Mouse (Mus musculus) bone marrow macrophage, adult 2 months (primary cell): ENCODE data around the gene Sppl3. TPM values are rescaled to one million over a fixed set of nuclear protein-coding genes. Genes with fewer than 3 reads are reported as not detected.
A peak's percentile ranks its signal among the peaks of the same experiment; 100 is the strongest.
"Not testable (repeated sequence)": the region's sequence is repeated elsewhere in the genome, so short reads cannot be mapped to it uniquely, and the experiment has no call there.

ENCODE experiments used
- H3K27ac ChIP-seq: 2 replicates; pipeline ENCODE4 v1.5.1; 2012; ENCODE audit warnings: low read depth, low read length; ENCODE audit not compliant: insufficient read depth
- H3K4me1 ChIP-seq: 2 replicates; pipeline ENCODE4 v1.6.1; 2012; ENCODE audit warnings: low read length; ENCODE audit not compliant: control insufficient read depth, insufficient read depth
- H3K4me3 ChIP-seq: 2 replicates; pipeline ENCODE4 v1.5.1; 2012; ENCODE audit warnings: mild to moderate bottlenecking, low read length, moderate library complexity; ENCODE audit not compliant: insufficient read depth
- CTCF ChIP-seq: IDR thresholded peaks from 2 replicates; pipeline ENCODE4 v1.5.1; 2012; ENCODE audit warnings: low read depth, mild to moderate bottlenecking, low read length, moderate library complexity
- POLR2A ChIP-seq: IDR thresholded peaks from 2 replicates; pipeline ENCODE4 v1.6.1; 2012; ENCODE audit warnings: mild to moderate bottlenecking, low read depth, low read length, borderline replicate concordance
- polyA plus RNA-seq: library from polyadenylated mRNA; stranded (reverse); fragments of >200 nt; gene quantifications from 2 replicates; pipeline ENCODE4 v1.2.4, GENCODE M21; 2012; ENCODE audit not compliant: missing spikeins, insufficient read depth, insufficient read length

Sppl3 gene
- polyA plus RNA-seq, 1 experiment, result 65.2 TPM

- H3K27ac ChIP-seq, result no peak overlapping the region
- TF ChIP-seq POLR2A (no peak), CTCF (peak; percentile 38)
- H3K4me3 ChIP-seq, result no peak overlapping the region
- H3K4me1 ChIP-seq, result peaks cover 3% of the 10 kb centered on the region; the same call in 1 of the 2 replicates
These were observed 78.8 kb downstream of the Sppl3 start for GRCm38 (mm10) chr5:115089592-115090268.

DNA sequence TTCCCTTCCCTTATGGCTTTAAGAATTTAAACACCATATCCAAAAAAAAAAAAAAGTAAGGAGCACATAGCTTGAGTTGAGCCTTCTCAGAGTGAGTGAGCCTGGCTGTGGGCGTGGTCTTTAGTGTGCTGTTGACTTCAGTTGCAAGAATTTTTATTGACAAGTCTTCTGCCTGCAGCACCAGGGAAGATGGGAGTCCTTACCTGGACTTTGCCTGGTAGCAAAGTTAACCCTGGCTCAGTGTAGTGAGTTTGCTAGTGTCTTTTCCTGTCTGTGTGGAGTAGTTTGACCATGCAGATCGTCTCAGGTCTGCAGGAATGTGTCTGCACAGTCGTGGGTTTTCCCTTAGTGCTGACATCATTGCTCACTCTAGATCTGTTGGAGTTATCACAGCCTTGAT lies 80.1 kb downstream of the Sppl3 start:
- H3K27ac ChIP-seq, result no peak overlapping the region
- H3K4me3 ChIP-seq, result no peak overlapping the region
- peaks cover 3% of the 10 kb centered on the region; the same call in 1 of the 2 replicates for H3K4me1 ChIP-seq
- TF ChIP-seq POLR2A (no peak), CTCF (no peak)

DNA sequence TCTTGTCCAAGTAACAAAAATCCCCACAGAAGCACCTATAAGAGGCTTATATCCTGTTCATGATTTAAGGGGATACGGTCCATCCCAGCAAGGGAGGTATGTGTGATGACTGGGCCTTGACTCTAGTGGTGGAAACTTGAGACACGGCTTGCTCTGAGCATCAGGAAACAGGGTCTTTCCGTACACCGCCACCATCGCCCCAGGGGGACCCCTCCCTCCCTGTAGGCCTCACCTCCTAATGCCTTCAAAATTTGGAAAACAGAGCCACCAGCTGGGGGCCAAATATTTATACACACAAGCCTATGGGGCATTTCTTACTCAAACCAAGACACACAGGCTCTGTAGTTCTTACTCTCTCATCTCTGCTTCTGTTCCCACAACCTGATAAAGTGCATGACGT lies 80.8 kb downstream of the Sppl3 start:
- no peak for TF ChIP-seq POLR2A
- TF ChIP-seq CTCF, result no peak
- no peak overlapping the region for H3K27ac ChIP-seq
- no peak overlapping the region for H3K4me3 ChIP-seq
- peaks cover 3% of the 10 kb centered on the region; the same call in 1 of the 2 replicates for H3K4me1 ChIP-seq

GRCm38 (mm10) chr5:115098195-115098594 lies 87.3 kb downstream of the Sppl3 start, which contains the start of gene Gm10401:
Gm10401 (minus strand) TSS chr5:115098295.
- no peak for TF ChIP-seq CTCF
- no peak for TF ChIP-seq POLR2A
- Histone ChIP-seq H3K27ac (no peak within 1 kb of the TSS), H3K4me3 (no peak within 1 kb of the TSS), H3K4me1 (peaks cover 8% of the 10 kb centered on the region)

DNA sequence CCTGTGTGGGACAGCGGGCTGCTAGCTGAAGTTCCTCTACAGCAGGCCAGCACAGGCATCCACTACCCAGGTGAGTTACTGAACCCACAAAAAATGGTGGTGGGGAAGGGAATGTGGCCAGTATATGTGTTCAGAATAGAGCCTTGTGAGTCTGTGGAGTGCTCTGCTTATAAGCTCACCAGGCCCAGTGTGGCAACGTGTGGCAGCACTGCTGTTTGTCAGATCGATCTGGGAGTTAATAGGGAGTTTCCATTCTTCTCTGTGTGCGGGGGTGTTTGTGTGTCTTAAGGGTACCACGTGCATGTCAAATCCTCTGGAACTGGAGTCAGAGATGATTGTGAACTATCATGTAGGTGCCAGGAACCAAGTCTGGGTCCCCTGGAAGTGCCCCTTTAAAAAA lies 88.6 kb downstream of the Sppl3 start:
- TF ChIP-seq POLR2A (no peak), CTCF (no peak)
- no peak overlapping the region for H3K27ac ChIP-seq
- no peak overlapping the region for H3K4me3 ChIP-seq
- peaks cover 4% of the 10 kb centered on the region for H3K4me1 ChIP-seq

GRCm38 (mm10) chr5:115099991-115100390 lies 89.1 kb downstream of the Sppl3 start:
- H3K27ac ChIP-seq, result no peak overlapping the region
- peaks cover 4% of the 10 kb centered on the region for H3K4me1 ChIP-seq
- H3K4me3 ChIP-seq, result no peak overlapping the region
- TF ChIP-seq POLR2A (no peak), CTCF (no peak)

GRCm38 (mm10) chr5:115100473-115100872 lies 89.5 kb downstream of the Sppl3 start:
- Histone ChIP-seq H3K27ac (no peak overlapping the region), H3K4me1 (peaks cover 4% of the 10 kb centered on the region), H3K4me3 (no peak overlapping the region)
- no peak for TF ChIP-seq CTCF
- TF ChIP-seq POLR2A, result no peak

GRCm38 (mm10) chr5:115102231-115102630 lies 91.3 kb downstream of the Sppl3 start:
- no peak for TF ChIP-seq CTCF
- no peak for TF ChIP-seq POLR2A
- peaks cover 4% of the 10 kb centered on the region for H3K4me1 ChIP-seq
- no peak overlapping the region for H3K4me3 ChIP-seq
- H3K27ac ChIP-seq, result no peak overlapping the region

DNA sequence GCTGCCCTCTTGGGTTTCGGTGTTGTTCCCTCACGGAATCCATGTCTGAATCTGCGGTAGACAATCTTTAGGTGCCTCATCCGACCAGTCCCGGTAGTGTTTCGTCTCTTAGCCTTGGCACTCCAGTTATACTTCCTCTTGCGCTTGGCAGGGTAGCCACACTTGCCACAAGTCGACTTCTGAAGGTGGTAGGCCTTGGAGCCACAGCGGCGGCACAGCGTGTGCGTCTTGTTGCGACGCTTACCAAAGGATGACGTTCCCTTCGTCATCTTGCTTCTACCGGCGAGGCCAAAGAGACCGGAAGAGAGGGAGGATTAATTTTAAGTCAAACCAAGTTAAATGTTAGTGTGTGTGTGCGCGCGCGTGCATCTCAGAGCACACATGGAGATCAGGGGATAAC lies 92.3 kb downstream of the Sppl3 start:
- H3K27ac ChIP-seq, H3K4me1 ChIP-seq, H3K4me3 ChIP-seq: not testable (repeated sequence)

GRCm38 (mm10) chr5:115111156-115111555 lies 100.2 kb downstream of the Sppl3 start:
- TF ChIP-seq CTCF, result no peak
- no peak for TF ChIP-seq POLR2A
- H3K4me3 ChIP-seq, result no peak overlapping the region

More at GRCm38 (mm10) chr5:115111156-115111555, 100.2 kb downstream of the Sppl3 start:
- Histone ChIP-seq H3K4me1 (no peaks in the 10 kb centered on the region), H3K27ac (no peak overlapping the region)
